Mouse (Mus musculus) adrenal gland, postnatal 14 days (tissue): ENCODE measurements around the gene Met. TPM values are rescaled to one million over a fixed set of nuclear protein-coding genes. Genes with fewer than 3 reads are reported as not detected.

Experiments used
- DNase-seq: peaks from one replicate; pipeline ENCODE4 v3.0.0; 2021; ENCODE audit warnings: mixed read lengths
- total RNA-seq: library from RNA; stranded (reverse); gene quantifications from 2 replicates; pipeline ENCODE4 v1.2.3, GENCODE M21; 2021

Gene Met
- total RNA-seq, 1 experiment from 2014 or later = 14.3 TPM

DNA sequence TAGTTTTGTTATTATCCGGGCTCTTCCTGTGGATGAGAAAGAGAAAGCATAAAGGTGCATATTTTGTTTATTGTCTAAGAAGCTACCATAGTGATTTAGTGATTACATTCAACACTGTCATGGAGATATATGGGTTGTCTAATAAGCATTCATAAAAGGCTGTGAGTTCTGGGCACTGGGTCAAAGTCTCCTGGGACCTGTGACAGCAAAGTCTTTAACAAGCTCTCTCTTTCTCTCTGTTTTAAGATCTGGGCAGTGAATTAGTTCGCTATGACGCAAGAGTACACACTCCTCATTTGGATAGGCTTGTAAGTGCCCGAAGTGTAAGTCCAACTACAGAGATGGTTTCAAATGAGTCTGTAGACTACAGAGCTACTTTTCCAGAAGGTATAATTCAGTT lies 85.2 kb downstream of the Met start:
- no peak for DNase-seq

DNA sequence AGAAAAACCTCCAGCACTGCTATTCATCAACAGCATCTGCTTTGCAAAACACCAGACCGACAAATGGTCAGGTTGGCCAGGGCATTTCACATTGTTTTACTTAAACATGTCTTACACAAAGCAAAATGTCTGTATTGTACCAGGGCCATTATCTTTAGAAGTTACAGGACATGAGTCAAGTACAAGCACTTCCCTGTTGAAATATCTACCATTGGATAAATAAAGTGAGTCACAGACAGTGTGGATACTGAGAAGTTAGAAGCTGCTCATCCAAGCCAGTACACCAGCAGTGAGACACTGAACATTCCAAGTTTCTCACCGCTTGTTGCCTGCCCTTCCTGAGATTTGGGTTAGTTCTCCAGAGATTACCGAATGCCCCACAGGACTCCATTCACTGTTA lies 86.0 kb downstream of the Met start:
- DNase-seq = no peak

DNA sequence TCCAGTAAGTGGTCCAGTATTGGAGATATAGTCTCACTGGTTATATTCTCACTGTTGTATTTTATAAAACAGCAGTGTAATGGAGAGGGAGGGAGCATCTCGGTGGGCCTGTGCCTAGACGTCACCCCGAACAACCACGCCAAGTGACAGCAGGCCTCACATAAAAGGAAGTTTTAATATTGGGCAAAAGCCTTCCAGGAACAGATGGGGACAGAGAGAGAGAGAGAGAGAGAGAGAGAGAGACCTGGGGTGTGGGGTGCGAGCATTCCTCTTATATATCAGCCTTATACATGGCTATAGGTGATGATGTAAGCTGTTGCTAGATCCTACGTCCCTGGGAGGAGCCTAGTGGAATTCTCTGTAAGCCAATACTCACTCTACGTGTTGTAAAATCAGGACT lies 90.7 kb downstream of the Met start:
- DNase-seq = no peak

DNA sequence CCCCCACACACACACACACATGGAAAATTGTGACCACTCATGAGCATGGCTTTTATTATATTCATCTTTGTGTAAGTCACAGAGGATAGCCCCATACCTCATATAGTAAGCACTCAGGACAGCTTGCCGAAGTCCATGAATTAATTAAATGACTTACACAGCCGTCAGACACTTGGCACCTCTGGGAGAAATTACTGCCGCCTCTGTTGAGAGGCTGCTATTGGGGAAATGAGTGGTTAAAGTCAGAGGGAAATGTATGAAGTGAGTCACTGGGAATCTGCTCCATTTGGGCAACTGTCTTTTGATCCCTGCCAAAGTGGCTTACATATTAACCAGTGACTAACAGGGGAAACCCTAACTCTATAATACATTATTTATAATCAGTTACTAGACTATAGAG lies 91.2 kb downstream of the Met start:
- DNase-seq = no peak

DNA sequence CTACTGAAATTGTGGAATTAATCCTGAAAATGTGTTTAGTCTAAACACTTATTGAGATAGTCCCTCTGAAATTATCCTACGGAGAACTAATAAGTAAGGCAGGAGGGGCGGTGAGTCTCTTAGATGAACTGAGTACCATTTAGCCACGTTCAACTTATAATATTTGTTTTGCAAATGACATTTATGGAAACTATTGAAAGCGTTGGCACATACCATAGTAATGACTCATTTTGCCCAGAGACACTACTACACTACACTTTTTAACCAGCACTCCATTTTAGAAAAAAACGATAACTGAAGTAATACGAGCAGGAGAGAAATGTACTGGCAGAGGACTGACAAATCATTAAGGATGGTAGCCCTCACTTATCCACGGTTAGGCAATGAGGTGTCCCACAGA lies 92.1 kb downstream of the Met start:
- no peak for DNase-seq

DNA sequence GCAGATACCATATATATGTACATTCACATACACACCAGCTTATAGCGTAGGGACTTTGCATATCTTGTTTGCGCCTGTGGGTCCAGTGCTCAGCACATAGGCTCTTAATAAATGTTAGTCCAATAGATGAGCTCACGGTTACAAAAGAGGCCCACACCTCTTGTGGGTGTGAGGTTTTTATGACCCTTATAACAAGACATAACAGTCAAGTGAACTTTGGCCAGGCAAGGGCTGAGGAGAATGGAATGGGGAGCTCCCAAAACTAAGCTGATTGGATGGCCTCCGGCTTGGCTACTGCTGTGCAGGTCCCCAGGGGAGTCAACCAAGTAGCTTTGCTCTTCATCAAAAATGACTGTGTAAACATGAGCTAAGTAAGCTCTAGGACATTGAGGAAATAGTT lies 96.1 kb downstream of the Met start:
- DNase-seq = peak; percentile 29

DNA sequence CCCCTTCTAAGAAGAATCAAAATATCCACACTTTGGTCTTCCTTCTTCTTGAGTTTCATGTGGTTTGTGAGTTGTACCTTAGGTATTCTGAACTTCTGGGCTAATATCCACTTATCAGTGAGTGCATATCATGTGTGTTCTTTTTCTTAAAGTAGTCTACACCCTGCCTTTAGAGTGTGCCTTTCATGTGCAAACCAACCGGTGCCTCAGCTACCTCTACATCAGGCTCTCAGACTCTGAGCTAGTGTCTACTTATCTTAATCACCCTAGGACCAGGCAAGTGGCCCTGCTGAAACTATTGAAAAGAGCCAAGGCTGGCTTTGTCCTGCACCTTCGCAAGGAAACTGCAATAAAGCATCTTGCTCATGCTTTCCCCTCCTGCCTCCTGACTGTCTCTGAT lies 97.7 kb downstream of the Met start:
- DNase-seq = no peak

DNA sequence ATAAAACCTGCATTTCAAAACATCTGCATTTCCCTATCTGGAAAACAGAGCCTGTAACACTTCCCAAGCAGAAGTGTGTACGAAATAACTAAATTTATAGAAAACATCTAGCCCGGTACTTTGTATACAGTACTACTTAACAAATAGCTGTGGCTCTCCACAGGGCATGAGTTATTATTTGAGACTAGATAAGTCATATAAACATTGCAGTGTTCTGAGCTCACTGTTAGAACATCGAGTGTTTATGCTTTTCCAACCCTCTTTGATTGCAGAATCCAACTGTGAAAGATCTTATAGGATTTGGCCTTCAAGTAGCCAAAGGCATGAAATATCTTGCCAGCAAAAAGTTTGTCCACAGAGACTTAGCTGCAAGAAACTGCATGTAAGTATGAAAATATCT lies 98.3 kb downstream of the Met start:
- DNase-seq = no peak

DNA sequence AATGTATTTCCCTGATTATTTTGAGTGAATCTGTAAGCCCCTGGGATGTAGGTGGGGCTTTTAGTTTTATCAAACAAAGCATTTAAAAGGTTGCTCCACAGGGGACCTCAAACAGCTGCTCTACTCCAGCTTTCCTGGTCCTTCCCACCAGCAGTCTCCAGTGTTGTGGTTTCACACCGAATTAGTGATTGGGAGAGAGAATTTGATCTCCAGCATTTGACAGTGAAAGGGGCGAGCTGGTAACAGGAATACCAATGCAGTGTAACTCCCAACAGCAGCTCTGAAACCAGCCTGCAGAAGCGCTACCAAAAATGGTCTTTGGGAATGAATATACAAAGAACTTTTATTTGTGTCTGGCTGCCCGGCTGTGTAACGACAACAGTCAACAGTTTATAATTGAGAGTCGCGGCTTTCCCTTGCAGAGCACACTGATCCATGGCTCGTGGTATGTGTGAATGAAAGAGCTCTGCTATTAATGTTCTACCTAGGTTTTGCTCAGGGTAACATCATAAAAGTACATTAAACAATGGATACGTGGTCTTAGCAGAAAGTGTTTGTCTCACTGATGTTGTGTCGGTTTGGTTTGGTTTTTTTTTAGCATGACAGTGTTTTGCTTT lies 99.0 kb downstream of the Met start:
- DNase-seq = no peak

DNA sequence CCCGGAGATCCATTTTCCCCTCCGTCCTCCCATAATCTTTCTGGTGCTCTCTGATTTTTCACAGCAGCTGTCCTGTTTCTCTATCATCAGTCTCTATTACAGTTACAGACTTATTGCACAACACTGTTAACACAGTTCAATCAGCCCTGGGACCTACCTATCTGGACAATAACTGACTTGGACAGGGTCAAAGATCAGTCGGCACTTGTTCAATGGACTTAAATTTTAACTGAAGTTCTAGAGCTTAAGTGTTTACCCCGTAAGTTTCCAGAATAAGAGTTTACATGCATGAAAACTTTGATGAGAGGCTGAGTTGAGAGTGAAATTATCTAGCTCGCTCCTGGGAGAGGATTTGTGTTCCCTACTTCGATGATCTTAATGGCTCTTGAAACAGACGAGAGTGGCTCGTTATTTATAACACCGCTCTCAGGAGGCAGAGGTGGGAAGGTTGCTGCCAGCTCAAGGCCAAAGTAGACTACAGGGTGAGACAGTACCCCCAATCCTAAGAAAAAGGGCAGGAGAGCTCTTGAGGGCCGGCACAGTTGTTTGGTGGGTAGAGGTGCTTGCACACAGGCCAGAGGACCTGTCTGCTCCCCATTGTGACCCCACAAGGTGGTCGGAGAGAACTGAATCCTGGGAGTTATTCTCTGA lies 105.2 kb downstream of the Met start:
- no peak for DNase-seq

DNA sequence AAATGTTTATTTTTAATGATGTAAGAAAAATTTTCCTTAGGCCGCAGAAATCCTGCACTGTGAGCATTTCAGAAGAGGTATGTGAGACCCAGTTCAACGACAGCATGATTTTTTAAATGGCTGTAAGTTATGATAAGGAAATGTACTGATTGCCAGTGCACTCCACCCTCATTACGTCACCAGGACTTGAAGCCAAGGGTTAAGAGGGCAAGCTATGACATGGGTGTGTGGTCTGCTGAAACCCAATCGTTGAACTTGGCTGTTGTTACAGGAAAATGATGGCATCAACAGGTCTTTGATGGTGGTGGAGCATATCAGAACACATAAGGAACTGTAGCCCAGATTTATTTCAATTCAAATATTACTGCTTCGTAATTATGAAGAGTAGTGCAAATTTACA lies 109.6 kb downstream of the Met start:
- no peak for DNase-seq

DNA sequence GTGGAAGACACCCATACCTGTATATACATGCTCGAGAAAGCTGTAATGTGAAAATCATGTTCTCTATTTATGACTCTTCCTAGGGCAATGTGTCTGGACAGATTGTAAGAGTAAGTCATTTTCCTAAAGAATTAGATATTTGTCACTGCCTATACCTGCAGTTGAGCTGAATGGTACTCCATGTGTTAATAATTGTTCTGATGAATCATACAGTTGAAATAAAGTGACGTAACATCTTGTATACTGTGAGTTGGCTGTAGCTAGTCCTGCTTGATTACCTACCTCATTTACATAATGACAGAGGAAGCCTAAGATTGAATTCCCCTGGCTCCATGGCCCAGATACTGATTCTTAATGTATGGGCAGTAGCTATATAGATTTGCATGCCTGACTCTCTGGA lies 110.1 kb downstream of the Met start:
- DNase-seq = no peak

DNA sequence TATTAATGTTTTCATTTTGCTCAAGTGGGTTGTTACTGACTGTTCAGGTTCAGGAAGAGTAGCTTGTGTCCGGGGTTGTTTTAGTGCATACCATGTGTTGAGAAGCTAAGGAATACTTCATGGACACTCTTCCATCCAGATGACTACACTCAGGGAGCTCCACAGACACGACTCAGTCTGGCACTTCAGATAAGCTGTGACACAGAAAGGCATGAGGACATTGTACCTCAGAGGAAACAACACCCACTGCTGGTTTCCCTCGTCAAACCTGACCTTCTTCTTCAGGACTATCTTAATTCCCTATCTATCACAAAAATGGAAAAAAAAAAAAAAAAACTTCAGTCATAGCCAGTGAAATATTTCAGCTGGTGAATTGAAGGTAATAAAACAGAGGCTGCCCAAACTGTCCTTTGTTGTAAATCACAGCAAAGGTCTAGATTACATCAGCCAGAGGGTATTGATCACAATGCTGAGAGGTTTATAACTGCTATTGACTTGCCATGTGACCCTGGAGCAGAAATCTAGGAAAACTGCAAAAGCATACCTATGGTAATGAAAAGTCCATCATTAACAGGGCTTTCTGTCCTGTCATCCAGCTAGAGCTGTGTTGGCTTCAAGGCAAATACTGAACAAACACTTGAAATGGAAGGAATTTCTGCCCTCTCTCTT lies 114.6 kb downstream of the Met start:
- no peak for DNase-seq

DNA sequence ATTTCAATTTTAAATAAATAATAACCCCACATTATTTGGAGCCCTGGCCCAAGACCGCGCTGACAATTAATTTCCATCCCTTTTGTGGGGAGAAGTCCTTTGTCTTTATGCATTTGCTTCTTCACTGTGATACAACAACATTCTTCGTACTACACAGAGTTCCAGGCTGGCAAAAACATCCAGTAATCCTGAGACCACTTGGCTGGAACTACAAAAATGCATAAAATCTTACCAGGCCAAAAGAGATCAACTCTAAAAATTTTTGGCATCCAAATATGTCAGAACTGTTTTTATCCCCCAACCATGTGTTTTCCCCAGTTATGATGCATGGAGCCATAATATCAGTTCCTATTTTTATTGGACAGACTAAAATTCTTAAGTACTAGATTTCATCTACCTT lies 116.7 kb downstream of the Met start:
- DNase-seq = no peak

DNA sequence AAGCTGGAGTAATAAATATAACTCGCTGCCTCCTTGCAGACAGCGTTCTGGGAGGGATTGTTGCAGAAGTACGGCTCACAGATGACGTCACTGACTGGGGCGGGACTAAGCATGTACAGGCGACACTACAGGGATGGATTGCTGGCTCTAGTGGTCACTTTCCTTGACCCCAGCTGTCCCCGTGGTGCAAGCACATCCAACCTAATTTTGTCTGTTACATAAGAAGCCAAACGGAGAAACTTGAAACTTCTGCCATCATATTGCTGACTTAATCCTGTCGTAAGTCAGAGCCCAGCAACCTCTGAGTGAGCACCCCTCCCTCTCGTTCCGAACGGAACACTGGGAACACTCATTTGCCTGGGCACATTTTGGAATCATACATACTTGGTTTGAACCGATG lies 120.4 kb downstream of the Met start:
- peak; percentile 83 for DNase-seq

DNA sequence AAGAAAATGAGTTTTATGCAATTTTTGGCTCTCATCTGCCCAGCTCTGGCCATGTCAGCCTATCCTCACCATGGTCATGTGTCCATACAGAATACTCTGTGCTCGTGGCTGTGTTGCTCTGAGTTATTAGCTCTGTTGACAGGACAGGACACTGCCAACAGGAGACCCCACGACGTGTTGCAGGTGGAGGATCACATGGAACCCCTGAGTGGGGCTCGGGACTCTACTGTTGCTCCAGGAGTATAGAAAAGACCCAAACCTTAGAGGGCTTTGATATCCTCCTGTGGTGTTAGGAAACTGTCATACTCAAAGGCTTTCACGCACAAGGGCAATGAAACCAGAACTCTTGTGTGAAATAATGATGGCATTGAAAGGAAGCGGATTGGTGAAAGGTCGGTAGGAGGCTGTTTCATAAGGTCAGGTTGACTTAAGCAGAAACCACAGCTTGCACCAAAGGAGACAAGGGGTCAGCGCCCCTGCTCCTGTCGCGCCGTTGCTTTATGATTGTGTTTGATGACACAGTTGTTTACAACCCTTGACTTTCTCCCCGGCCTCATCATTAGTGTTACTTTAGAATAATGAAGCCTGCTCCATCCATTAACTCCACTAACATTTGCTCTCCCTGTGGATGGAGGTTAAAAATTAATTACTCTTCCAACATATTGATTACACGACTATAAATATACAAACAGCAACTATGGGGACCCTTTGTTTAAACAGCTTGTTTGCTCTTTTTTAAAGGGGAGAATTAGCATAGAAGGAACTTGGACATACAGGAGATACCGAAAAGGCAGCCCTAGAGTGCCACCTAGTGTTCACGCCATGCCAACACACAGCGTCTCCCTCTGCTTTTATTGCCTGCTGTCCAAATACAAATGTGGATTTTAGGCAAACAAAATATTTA lies 125.7 kb downstream of the Met start:
- peak; percentile 81 for DNase-seq

DNA sequence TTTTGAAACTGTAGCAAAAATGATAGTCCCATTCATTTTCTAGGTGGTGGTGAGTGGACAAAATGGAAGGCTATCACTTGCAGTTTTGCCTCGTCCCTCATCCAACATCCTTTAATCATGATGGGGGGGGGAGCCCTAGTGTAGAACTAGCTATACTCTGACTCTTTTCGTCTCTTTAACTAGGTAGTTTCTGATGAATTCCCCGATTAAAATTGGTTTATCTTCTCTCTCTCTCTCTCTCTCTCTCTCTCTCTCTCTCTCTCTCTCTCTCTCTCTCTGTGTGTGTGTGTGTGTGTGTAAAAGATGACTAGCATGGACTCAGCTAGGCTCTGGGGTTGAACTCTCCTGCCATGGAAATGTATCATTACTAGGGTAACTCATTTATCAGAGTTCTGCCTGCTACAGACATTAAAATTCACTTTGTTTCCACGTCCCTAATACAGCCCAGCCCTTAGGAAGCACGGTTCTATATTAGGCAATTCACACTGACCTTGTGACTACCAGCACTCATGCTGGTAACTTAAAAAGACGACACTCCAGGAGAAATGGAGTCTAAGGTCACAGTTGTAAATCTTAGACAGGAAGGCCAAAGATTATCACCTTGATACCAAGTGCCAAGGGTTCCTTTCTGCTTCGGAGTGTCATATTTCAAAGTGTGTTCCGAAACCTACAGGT lies 126.5 kb downstream of the Met start:
- no peak for DNase-seq

DNA sequence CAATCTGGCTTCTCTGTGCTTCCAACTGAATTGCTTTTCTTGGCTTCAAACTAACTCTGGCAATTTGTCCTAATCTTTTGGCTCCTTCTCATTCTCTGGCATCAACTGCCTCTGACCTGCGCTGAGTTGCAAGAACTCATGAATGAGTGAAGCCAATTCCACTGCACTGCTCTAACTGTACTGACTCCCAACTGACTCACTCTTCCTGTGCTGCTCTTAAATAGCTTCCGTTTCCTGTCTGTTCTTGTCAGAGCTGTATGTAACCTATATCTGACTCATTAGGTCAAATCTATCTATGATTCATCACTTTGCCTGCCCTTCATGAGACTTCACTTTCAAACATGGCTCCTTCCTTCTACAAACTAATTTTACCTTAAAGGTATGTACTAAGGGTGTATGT lies 130.4 kb downstream of the Met start:
- DNase-seq = no peak

DNA sequence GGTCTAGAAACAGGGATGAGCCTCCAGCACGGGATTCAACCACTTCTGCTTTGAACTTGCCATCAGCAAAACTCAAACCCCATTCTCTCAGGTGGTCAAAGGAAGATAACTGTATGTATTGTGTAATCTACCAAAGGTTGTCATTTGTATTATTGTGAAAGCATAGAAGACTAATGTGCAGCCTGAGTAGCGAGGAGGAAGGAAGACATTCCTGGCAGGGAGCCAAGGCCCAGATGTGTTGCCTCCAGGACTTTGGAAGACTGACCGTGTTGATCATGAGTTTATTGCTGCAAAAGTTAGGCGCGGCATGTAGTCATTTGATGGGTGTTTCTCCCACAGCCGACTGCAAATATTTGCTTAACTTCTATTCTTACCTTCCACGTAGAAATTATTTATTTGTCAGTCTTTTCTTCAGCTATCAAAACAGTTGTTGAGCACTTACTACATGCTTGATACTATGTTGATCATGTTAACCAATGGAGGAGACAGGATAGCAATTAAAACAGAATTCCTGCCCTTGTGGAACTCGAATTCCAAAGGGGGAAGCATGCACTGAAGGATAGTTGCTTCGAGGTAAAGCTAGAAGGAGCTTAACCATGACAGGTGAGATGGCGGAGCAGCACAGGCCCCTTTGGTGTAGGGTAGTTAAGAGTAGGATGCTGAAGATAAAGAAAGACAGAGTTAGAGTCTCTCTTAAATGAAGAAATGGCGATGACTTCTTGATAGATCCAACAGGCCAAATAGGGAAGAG lies 132.3 kb downstream of the Met start:
- DNase-seq = peak; percentile 12

DNA sequence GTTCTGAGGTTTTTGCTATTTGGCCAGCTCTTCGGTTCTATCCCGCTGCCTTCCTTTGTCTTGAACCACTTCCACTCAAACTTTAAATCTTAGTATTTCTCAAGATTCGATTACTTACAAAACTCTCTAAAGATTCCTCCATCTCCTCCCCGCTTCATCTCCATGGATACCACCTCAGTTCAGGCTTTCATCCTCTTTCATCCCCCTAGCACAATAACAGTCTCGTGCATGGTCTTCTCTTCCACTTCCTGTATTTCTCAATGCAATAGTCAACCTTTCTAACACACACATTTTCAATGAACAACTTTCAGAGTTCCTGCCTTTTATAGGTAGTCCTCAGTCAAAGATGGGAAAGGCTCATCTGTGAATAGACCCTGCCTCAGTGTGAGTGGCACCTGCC lies 135.8 kb downstream of the Met start:
- no peak for DNase-seq

DNA sequence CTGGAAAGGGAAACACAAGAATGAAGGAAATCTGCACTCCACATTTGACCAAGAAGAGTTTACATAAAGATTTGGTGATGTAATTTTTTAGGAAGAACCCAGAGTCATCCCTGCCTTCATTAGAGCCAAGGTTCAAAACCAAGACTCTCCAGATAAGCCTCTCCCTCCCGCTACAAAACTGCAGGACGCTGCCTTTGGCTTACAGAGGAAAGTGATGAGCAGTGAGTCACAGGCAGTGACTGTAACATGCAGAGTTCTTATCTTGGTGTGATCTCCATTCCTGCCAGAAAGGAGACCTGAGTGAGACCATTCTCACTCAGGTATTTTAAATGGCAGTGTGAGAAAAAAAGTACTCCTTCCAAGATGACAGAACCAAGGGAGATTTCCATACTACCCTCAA lies 137.9 kb downstream of the Met start:
- DNase-seq = no peak

DNA sequence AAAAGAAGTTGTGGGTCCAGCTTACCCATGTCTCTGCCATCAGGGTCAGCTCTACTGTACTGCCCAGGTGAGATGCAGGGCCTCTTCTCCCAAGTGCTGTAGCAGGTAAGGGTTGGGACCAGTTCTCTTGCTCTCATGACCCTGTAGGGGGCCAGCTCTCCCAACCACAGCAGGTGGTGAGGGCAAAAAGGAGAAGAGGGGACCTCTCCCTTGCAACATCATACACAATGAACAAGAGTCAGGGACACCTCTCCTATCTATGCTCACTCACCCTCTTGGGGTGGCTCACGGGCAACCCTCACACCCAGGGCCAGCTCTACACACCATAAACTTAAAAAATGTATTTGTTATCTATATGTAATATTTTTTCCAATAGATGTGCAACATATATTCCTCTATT lies 143.3 kb downstream of the Met start:
- no peak for DNase-seq
